Mouse (Mus musculus) myocyte (in vitro differentiated cells): Measurements from ENCODE around the gene Eif1.
"Not testable (repeated sequence)": the region's sequence is repeated elsewhere in the genome, so short reads cannot be mapped to it uniquely, and the experiment has no call there.

Source experiments
- E2F4 ChIP-seq: IDR thresholded peaks from one replicate; pipeline ENCODE4 v1.6.1; 2011; ENCODE audit warnings: mild to moderate bottlenecking, control low read depth, moderate library complexity; ENCODE audit not compliant: insufficient read depth
- MYOD1 ChIP-seq, 3 experiments: IDR thresholded peaks; one replicate each; pipeline ENCODE4 v1.6.1; 2011; ENCODE audit warnings: control low read depth in 2 of 3, low read depth in 2 of 3, mild to moderate bottlenecking in 2 of 3, moderate library complexity in 1 of 3; ENCODE audit not compliant: insufficient read length in 2 of 3, control insufficient read depth in 1 of 3
- POLR2A ChIP-seq: IDR thresholded peaks from one replicate; pipeline ENCODE4 v1.6.1; 2011; ENCODE audit warnings: low read depth, mild to moderate bottlenecking, control low read depth, moderate library complexity; ENCODE audit not compliant: insufficient read length
- TCF12 ChIP-seq: IDR thresholded peaks from one replicate; pipeline ENCODE4 v1.6.1; 2011; ENCODE audit warnings: mild to moderate bottlenecking, control low read depth; ENCODE audit not compliant: poor library complexity, insufficient read depth, severe bottlenecking
- USF1 ChIP-seq: IDR thresholded peaks from one replicate; pipeline ENCODE4 v1.6.1; 2011; ENCODE audit warnings: low read depth, mild to moderate bottlenecking, control low read depth, moderate library complexity

DNA sequence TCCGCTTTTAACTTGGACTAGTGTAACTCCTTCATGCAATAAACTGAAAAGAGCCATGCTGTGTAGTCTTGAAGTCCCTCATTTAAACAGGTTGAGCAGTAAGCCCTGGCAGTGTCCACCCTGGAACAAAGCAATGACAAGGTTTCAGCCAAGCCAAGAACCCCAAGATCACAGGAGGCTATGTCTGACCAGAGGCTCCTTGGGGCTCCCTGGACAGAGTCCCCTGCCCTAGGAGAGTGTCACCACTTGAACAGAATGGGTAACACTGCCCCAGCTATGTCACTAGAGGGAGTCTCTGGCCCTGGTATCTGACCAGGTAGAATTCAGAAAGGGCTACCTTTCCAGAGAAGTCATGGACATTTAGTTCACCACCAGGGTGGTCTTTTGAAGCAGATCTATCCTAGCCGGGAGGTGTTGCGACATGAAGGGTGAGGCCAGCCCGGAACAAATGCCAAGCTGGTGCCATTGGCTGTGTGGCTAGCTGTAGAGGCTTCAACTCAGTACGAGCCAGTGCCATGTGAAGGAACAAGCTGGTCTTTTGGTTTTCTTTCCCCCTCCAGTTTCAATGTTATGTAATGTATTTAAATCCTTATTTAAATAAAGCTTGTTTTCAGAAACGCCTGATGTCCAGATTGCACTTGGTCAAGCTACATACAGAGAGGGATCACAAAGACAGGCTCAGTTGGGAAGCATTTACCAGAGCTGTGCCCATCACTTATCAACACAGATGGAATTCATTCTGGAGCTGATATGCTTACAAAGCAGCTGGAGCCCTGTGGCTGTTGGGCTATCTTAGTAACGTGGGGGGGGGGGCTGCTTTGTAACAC, 2.0 kb downstream of the Eif1 start:
- peak; percentile 48 for TF ChIP-seq POLR2A
- not testable (repeated sequence) for TF ChIP-seq USF1; E2F4; MYOD1 (IDR thresholded peaks at IDR 0.05; ENCODE audit: control insufficient read depth in 1 of 3, insufficient read length in 2 of 3, low read depth in 2 of 3); TCF12
